Mouse (Mus musculus) erythroblast, embryonic 14.5 days (primary cell): ENCODE measurements around the gene Fam84b.

Experiments
- GATA1 ChIP-seq: IDR thresholded peaks from 2 replicates; pipeline ENCODE4 v1.6.1; 2012; ENCODE audit warnings: low read length, inconsistent platforms, mixed read lengths
- TAL1 ChIP-seq: IDR thresholded peaks from 3 replicates; pipeline ENCODE4 v1.6.1; 2012; ENCODE audit warnings: low read length, inconsistent platforms, mixed read lengths

GRCm38 (mm10) chr15:60862417-60862816, 8.8 kb upstream of the Fam84b start:
- no peak for TF ChIP-seq TAL1
- no peak for TF ChIP-seq GATA1
